Mouse (Mus musculus) embryonic facial prominence, embryonic 11.5 days (tissue): Measurements from ENCODE around the gene Taf10. TPM values are rescaled to one million over a fixed set of nuclear protein-coding genes. Genes with fewer than 3 reads are reported as not detected.

Source experiments
- polyA plus RNA-seq: library from polyadenylated mRNA; unstranded; fragments of >200 nt; fragmentation: Nextera tagmentation; extraction: Ambion mirVana; gene quantifications from 2 replicates; pipeline ENCODE4 v1.2.1, GENCODE M21; 2014

The Taf10 gene
- polyA plus RNA-seq, 1 experiment from 2014 or later: 168 TPM

Other genes with a start within 250 kb of the Taf10 start
- gene Smpd1, start 190.0 kb downstream of the Taf10 start, polyA plus RNA-seq: 38.5 and 45.2 TPM in 2 replicates
- 59.7 and 68.7 TPM in 2 replicates for gene Apbb1, start 162.7 kb downstream of the Taf10 start, polyA plus RNA-seq
- 0.14 and 0.59 TPM in 2 replicates for gene Hpx, start 144.2 kb downstream of the Taf10 start, polyA plus RNA-seq
- 19.2 and 23.6 TPM in 2 replicates for gene Trim3, start 110.8 kb downstream of the Taf10 start, polyA plus RNA-seq
- 150 and 152 TPM in 2 replicates for gene Timm10b, start 104.3 kb downstream of the Taf10 start, polyA plus RNA-seq
- gene Arfip2, start 103.9 kb downstream of the Taf10 start, polyA plus RNA-seq: 71.2 and 76.3 TPM in 2 replicates
- 7.7 and 11.4 TPM in 2 replicates for gene Gm45799, start 103.8 kb downstream of the Taf10 start, polyA plus RNA-seq
- gene Dnhd1, start 93.5 kb downstream of the Taf10 start, polyA plus RNA-seq: 0.28 and 1.4 TPM in 2 replicates
- gene Ilk, start 7.8 kb downstream of the Taf10 start, polyA plus RNA-seq: 239 TPM in 2 replicates
- 46.2 and 51.2 TPM in 2 replicates for gene Rrp8, start 7.0 kb downstream of the Taf10 start, polyA plus RNA-seq
- gene Tpp1, start 7.9 kb upstream of the Taf10 start, polyA plus RNA-seq: 38.1 and 42.6 TPM in 2 replicates
- gene Dchs1, start 43.3 kb upstream of the Taf10 start, polyA plus RNA-seq: 18.5 and 19.3 TPM in 2 replicates
- gene Mrpl17, start 66.7 kb upstream of the Taf10 start, polyA plus RNA-seq: 294 and 319 TPM in 2 replicates
- gene Gm4070, start 209.6 kb upstream of the Taf10 start, polyA plus RNA-seq: 0.34 TPM in 1 of 2 replicates, not detected in the other